Mouse (Mus musculus) hindbrain, embryonic 16.5 days (tissue): ENCODE measurements at regions not wholly inside any gene's neighbourhood (a gene's known extent, or its start where the extent isn't known, plus 50 kb on each side); places are given as distances from the start of the nearest gene placed in this dataset.

Source experiments
- ATAC-seq: fragments of 200-750 bp; cut with Nextera tagmentation; 2 replicates; pipeline ENCODE4 v1.8.0; 2017; ENCODE audit warnings: moderate TSS enrichment, moderate library complexity
- H3K27ac ChIP-seq: fragments of 300-500 bp; sonication (generic); 2 replicates; pipeline ENCODE4 v1.5.1; 2014; ENCODE audit warnings: low read depth, mild to moderate bottlenecking, control low read depth, low read length, moderate library complexity
- H3K27me3 ChIP-seq: fragments of 300-500 bp; sonication (generic); replicated peaks from 2 replicates; pipeline ENCODE4 v1.6.1; 2014; ENCODE audit warnings: low read length; ENCODE audit not compliant: control insufficient read depth, insufficient read depth
- H3K36me3 ChIP-seq: fragments of 300-500 bp; sonication (generic); 2 replicates; pipeline ENCODE4 v1.6.1; 2014; ENCODE audit warnings: mild to moderate bottlenecking, low read length, moderate library complexity, mixed read lengths; ENCODE audit not compliant: control insufficient read depth, insufficient read depth
- H3K4me1 ChIP-seq: fragments of 300-500 bp; sonication (generic); 2 replicates; pipeline ENCODE4 v1.6.1; 2014; ENCODE audit warnings: low read depth, low read length; ENCODE audit not compliant: control insufficient read depth, insufficient read depth
- H3K4me2 ChIP-seq: fragments of 300-500 bp; sonication (generic); 2 replicates; pipeline ENCODE4 v1.6.1; 2014; ENCODE audit warnings: mild to moderate bottlenecking, low read length, control low read depth, moderate library complexity
- H3K4me3 ChIP-seq: fragments of 300-500 bp; sonication (generic); 2 replicates; pipeline ENCODE4 v1.5.1; 2014; ENCODE audit warnings: mild to moderate bottlenecking, low read length, control low read depth, moderate library complexity
- H3K9ac ChIP-seq: fragments of 300-500 bp; sonication (generic); 2 replicates; pipeline ENCODE4 v1.6.1; 2014; ENCODE audit warnings: low read depth, mild to moderate bottlenecking, control low read depth, low read length, moderate library complexity
- H3K9me3 ChIP-seq: fragments of 300-500 bp; sonication (generic); 2 replicates; pipeline ENCODE4 v1.6.1; 2014; ENCODE audit warnings: mild to moderate bottlenecking, low read length, moderate library complexity; ENCODE audit not compliant: control insufficient read depth
- WGBS: fragments of 180-500 bp; shearing (Covaris S2); extraction: QIAGEN DNeasy Blood & Tissue Kit; methylation state at CpG from one replicate; pipeline ENCODE4 v1.1.7; 2014; 5-methylcytosine and 5-hydroxymethylcytosine counted together

DNA sequence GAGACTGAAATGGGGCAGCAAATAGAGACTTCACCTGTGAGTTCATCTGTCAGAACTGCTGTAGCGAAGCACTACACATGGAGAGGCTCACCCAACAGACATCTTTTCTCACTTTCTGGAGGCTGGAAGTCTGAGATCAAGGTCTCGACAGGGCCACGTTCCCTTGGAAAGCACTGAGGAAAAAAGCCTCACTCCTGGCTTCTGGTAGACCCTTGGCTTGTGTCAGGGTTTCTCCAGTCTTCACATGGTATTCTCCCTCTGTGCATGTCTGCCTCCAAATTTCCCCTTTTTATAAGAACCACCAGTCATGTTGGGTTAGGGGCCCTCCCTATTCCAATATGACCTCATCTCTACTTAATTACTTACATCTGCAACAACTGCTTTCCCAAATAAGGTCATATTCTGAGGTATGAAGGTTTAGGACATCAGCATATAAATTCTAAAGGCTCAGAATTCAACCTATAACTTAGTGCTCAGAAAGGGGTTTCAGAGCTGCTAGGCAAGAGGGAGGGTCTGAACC lies 124.1 kb downstream of the Cyp26a1 start:
- no peak overlapping the region for H3K4me2 ChIP-seq
- WGBS = 90% methylated on average over 3 of the region's 3 CpGs
- no peak for ATAC-seq

DNA sequence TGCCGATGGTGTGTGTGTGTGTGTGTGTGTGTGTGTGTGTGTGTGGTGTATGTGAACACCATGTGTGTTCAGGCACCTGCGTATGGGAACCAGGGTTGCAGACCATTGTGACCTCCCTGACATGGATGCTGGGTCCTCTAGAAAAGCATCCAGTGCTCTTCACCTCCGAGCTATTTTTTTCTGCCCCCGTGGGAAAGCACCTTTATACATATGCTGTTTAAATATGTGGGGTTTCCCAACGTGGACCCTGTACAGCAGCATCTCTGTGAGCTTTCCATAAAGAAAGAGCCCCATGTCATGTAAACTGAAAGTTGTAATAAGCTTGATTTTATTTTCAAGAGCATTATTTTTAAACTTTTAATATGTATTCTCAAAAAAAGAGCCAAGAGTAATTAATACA lies 126.6 kb downstream of the Cyp26a1 start:
- no peak overlapping the region for H3K9ac ChIP-seq
- no peaks in the 10 kb centered on the region for H3K27me3 ChIP-seq
- WGBS = 85% methylated on average over 5 of the region's 5 CpGs
- no peak for ATAC-seq
- no peak overlapping the region for H3K4me2 ChIP-seq
- H3K4me1 ChIP-seq = no peaks in the 10 kb centered on the region
- no peaks in the 10 kb centered on the region for H3K9me3 ChIP-seq
- H3K4me3 ChIP-seq = no peak overlapping the region
- H3K27ac ChIP-seq = no peak overlapping the region
- no peaks in the 10 kb centered on the region for H3K36me3 ChIP-seq

More for the DNA sequence above, 124.1 kb downstream of the Cyp26a1 start:
- Histone ChIP-seq H3K27me3 (no peaks in the 10 kb centered on the region), H3K4me1 (no peaks in the 10 kb centered on the region), H3K9ac (no peak overlapping the region), H3K9me3 (no peaks in the 10 kb centered on the region), H3K4me3 (no peak overlapping the region), H3K27ac (no peak overlapping the region), H3K36me3 (no peaks in the 10 kb centered on the region)

DNA sequence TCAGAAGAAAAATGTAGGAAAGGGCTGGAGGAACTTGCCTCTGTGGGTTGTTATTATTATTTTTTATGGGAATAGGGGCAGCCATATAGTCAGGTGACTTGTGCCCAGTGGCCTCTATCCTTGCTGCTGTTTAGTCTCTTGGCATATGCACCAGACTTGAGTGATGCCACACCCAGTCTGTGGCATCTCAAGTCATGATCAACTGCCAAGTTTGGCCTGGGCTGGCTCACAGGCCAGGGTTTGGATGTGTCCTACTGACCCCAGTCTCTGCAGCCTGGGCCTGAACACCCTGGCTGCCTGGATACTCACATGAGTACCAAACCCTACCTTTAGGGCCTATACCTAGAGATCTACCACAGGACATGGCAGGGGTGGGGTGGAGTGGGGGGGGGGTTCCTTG lies 133.8 kb downstream of the Cyp26a1 start:
- Histone ChIP-seq H3K36me3 (no peaks in the 10 kb centered on the region), H3K27ac (no peak overlapping the region), H3K27me3 (no peaks in the 10 kb centered on the region), H3K9me3 (no peaks in the 10 kb centered on the region), H3K4me1 (no peaks in the 10 kb centered on the region), H3K9ac (no peak overlapping the region), H3K4me2 (no peak overlapping the region), H3K4me3 (no peak overlapping the region)
- no peak for ATAC-seq

DNA sequence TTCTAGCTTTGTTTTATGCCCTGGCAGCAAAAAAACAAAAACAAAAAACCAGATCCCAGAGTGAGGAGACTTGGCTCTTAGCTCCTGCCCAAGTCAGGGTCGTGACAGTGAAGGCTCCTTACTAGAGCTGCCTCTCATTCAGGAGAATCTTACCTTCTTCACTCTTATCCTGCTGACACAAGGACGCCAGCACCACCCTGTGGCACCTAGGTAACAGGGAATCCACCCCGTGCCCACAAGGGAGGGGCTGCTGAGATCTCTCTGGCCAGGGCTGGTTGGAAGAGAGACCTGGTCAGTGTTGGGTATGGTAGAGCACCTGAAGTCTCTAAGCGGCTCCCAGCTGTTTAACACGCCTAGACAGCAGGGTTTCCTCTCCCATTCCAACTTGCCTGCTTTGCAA lies 139.3 kb downstream of the Cyp26a1 start:
- H3K4me3 ChIP-seq = no peak overlapping the region
- no peaks in the 10 kb centered on the region for H3K36me3 ChIP-seq
- H3K27ac ChIP-seq = no peak overlapping the region
- H3K4me2 ChIP-seq = no peak overlapping the region
- no peaks in the 10 kb centered on the region for H3K4me1 ChIP-seq
- WGBS = 50% methylated on average over 5 of the region's 5 CpGs
- no peaks in the 10 kb centered on the region for H3K9me3 ChIP-seq
- ATAC-seq = no peak
- no peaks in the 10 kb centered on the region for H3K27me3 ChIP-seq
- no peak overlapping the region for H3K9ac ChIP-seq
